Mouse (Mus musculus) lung, postnatal 25 days (tissue): Measurements from ENCODE around the gene Klf12.

ENCODE experiments used
- DNase-seq: peaks from one replicate; pipeline ENCODE4 v3.0.0; 2022; ENCODE audit warnings: low spot score

The Klf12 gene

GRCm38 (mm10) chr14:100045431-100045830 is 239.0 kb downstream of the Klf12 start:
- DNase-seq = no peak

- no peak for DNase-seq
Measured at GRCm38 (mm10) chr14:100041823-100042222, 242.7 kb downstream of the Klf12 start.

GRCm38 (mm10) chr14:100026671-100027070 is 257.8 kb downstream of the Klf12 start:
- no peak for DNase-seq

- no peak for DNase-seq
Measured at GRCm38 (mm10) chr14:100017219-100017618, 267.3 kb downstream of the Klf12 start.

GRCm38 (mm10) chr14:100010525-100010924 is 274.0 kb downstream of the Klf12 start:
- DNase-seq = no peak

- peak; percentile 46 for DNase-seq
Measured at GRCm38 (mm10) chr14:100009790-100010382, 274.6 kb downstream of the Klf12 start.

GRCm38 (mm10) chr14:99983510-99983909 is 301.0 kb downstream of the Klf12 start:
- no peak for DNase-seq

- peak; percentile 17 for DNase-seq
Measured at GRCm38 (mm10) chr14:99981209-99981608, 303.3 kb downstream of the Klf12 start.

- no peak for DNase-seq
Measured at GRCm38 (mm10) chr14:99967920-99968319, 316.6 kb downstream of the Klf12 start.

GRCm38 (mm10) chr14:99960500-99961229 is 323.8 kb downstream of the Klf12 start:
- no peak for DNase-seq

- no peak for DNase-seq
Measured at GRCm38 (mm10) chr14:99955133-99955532, 329.3 kb downstream of the Klf12 start.

GRCm38 (mm10) chr14:99944221-99945108 is 340.0 kb downstream of the Klf12 start:
- DNase-seq = no peak

GRCm38 (mm10) chr14:99943156-99943555 is 341.3 kb downstream of the Klf12 start:
- peak; percentile 49 for DNase-seq

GRCm38 (mm10) chr14:99933456-99933855 is 351.0 kb downstream of the Klf12 start:
- no peak for DNase-seq

GRCm38 (mm10) chr14:99931879-99932278 is 352.6 kb downstream of the Klf12 start:
- DNase-seq = peak; percentile 59

GRCm38 (mm10) chr14:99911912-99912311 is 372.6 kb downstream of the Klf12 start:
- DNase-seq = no peak

- no peak for DNase-seq
Measured at GRCm38 (mm10) chr14:99910876-99911275, 373.6 kb downstream of the Klf12 start.

- DNase-seq = no peak
Measured at GRCm38 (mm10) chr14:99900902-99901301, 383.6 kb downstream of the Klf12 start.

GRCm38 (mm10) chr14:99898861-99899260 is 385.6 kb downstream of the Klf12 start:
- no peak for DNase-seq

- DNase-seq = peak; percentile 76
Measured at GRCm38 (mm10) chr14:99894708-99895383, 389.6 kb downstream of the Klf12 start.

- DNase-seq = no peak
Measured at GRCm38 (mm10) chr14:99894062-99894461, 390.4 kb downstream of the Klf12 start.

- DNase-seq = no peak
Measured at GRCm38 (mm10) chr14:99886503-99886902, 398.0 kb downstream of the Klf12 start.
